Mouse (Mus musculus) neural tube, embryonic 11.5 days (tissue): Measurements from ENCODE around the gene Fau. TPM values are rescaled to one million over a fixed set of nuclear protein-coding genes. Genes with fewer than 3 reads are reported as not detected.

Experiments
- ATAC-seq: fragments of 200-750 bp; cut with Nextera tagmentation; 2 replicates; pipeline ENCODE4 v1.8.0; 2017; ENCODE audit warnings: moderate number of reproducible peaks, mild to moderate bottlenecking, moderate TSS enrichment, moderate library complexity; ENCODE audit not compliant: insufficient read depth, low FRiP score, low TSS enrichment
- DNase-seq: peaks from one replicate; pipeline ENCODE4 v3.0.0-alpha.2; 2015; ENCODE audit warnings: low spot score
- H3K27ac ChIP-seq: fragments of 300-500 bp; sonication (generic); 2 replicates; pipeline ENCODE4 v1.5.1; 2014; ENCODE audit warnings: low read depth, mild to moderate bottlenecking, low read length
- H3K27me3 ChIP-seq: fragments of 300-500 bp; sonication (generic); 2 replicates; pipeline ENCODE4 v1.6.1; 2014; ENCODE audit warnings: mild to moderate bottlenecking, low read length, mixed read lengths; ENCODE audit not compliant: control insufficient read depth, insufficient read depth
- H3K36me3 ChIP-seq: fragments of 300-500 bp; sonication (generic); 2 replicates; pipeline ENCODE4 v1.6.1; 2014; ENCODE audit warnings: mild to moderate bottlenecking, low read length, moderate library complexity, mixed read lengths; ENCODE audit not compliant: control insufficient read depth, insufficient read depth
- H3K4me1 ChIP-seq: fragments of 300-500 bp; sonication (generic); 2 replicates; pipeline ENCODE4 v1.6.1; 2014; ENCODE audit warnings: low read length, mixed read lengths; ENCODE audit not compliant: control insufficient read depth, insufficient read depth
- H3K4me2 ChIP-seq: fragments of 300-500 bp; sonication (generic); 2 replicates; pipeline ENCODE4 v1.6.1; 2014; ENCODE audit warnings: low read depth, mild to moderate bottlenecking, moderate library complexity
- H3K4me3 ChIP-seq: fragments of 300-500 bp; sonication (generic); 2 replicates; pipeline ENCODE4 v1.5.1; 2014; ENCODE audit warnings: low read depth, low read length
- H3K9ac ChIP-seq: fragments of 300-500 bp; sonication (generic); 2 replicates; pipeline ENCODE4 v1.6.1; 2014; ENCODE audit warnings: mild to moderate bottlenecking, low read length
- H3K9me3 ChIP-seq: fragments of 300-500 bp; sonication (generic); 2 replicates; pipeline ENCODE4 v1.6.1; 2016; ENCODE audit warnings: low read length; ENCODE audit not compliant: control insufficient read depth
- WGBS: fragments of 180-500 bp; shearing (Covaris S2); extraction: QIAGEN DNeasy Blood & Tissue Kit; methylation state at CpG from one replicate; pipeline ENCODE4 v1.1.7; 2014; 5-methylcytosine and 5-hydroxymethylcytosine counted together
- microRNA-seq: library from miRNA; unstranded; fragments of <30 nt; microRNA quantifications from one replicate; pipeline ENCODE4, GENCODE M21; 2016
- polyA plus RNA-seq: library from polyadenylated mRNA; unstranded; fragments of >200 nt; fragmentation: Nextera tagmentation; extraction: Ambion mirVana; gene quantifications from 2 replicates; pipeline ENCODE4 v1.2.1, GENCODE M21; 2014

Fau gene
- polyA plus RNA-seq, 1 experiment from 2014 or later = 790 TPM

- no peaks in the 10 kb centered on the region for H3K9me3 ChIP-seq
- no peaks in the 10 kb centered on the region for H3K4me1 ChIP-seq
- 62% methylated on average over 6 of the region's 6 CpGs for WGBS
- H3K9ac ChIP-seq = no peak overlapping the region
- H3K27me3 ChIP-seq = no peaks in the 10 kb centered on the region
- H3K27ac ChIP-seq = no peak overlapping the region
- no peaks in the 10 kb centered on the region for H3K36me3 ChIP-seq
- DNase-seq (no peak), ATAC-seq (no peak)
- H3K4me3 ChIP-seq = no peak overlapping the region
- no peak overlapping the region for H3K4me2 ChIP-seq
Measured at GRCm38 (mm10) chr19:6101186-6101585, 43.5 kb downstream of the Fau start.

DNA sequence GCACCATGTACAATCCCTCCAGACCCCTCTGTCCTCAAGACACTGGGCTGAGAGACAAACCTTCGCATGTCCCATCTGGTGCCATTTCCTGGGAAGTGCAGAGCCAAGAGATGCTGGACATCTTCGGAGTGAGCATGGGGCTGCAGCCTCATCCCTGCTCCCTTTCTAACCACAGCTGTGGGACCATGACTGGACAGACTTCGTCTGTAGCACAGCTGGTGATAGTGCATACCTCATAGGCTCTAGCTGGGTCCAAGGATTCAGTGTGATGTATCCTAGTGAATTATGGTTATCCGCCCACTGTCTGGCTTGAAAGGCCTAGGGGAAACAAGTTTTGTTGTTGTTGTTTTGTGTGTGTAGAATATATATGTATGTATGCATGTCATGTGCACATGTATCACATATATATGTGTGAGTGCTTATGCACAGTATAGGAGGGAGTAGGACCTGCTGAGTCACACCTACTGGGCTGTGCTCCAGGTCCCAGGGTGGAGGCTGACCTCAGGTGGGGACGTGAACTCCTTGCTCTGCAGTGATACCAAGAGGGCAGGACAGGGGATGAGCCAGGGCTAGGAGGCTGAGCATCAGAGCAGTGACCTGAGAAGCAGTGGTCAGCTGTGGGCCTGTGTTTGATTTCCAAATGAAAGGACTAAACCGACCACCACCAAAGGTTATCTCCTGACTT lies 44.7 kb downstream of the Fau start:
- H3K27me3 ChIP-seq = no peaks in the 10 kb centered on the region
- ATAC-seq (no peak), DNase-seq (no peak)
- no peak overlapping the region for H3K9ac ChIP-seq
- H3K36me3 ChIP-seq = no peaks in the 10 kb centered on the region
- H3K27ac ChIP-seq = no peak overlapping the region
- no peaks in the 10 kb centered on the region for H3K9me3 ChIP-seq
- no peak overlapping the region for H3K4me3 ChIP-seq
- WGBS = 76% methylated on average over 6 of the region's 6 CpGs
- no peaks in the 10 kb centered on the region for H3K4me1 ChIP-seq
- no peak overlapping the region for H3K4me2 ChIP-seq

DNA sequence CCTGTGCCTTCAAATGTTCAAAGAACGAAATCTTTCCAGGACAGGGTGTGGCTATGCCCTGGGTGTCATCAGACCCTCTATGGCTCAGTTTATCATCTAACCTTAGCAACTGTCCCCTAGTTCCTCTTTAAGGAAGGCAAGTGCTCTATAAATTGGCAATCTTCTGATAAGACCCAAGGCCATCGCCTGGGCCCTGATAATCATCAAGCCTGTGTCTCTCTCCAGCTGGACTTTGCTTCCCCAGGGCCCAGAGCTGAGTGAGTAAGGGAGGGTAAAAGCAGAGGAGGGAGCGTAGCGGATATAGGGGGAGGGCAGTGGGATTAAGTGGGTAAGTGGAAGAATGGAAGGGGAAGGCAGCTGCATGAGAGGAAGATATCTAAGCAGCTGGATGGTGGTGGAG lies 46.8 kb downstream of the Fau start:
- Histone ChIP-seq H3K27ac (no peak overlapping the region), H3K36me3 (no peaks in the 10 kb centered on the region), H3K4me1 (no peaks in the 10 kb centered on the region), H3K4me3 (no peak overlapping the region), H3K9ac (no peak overlapping the region), H3K4me2 (no peak overlapping the region), H3K9me3 (no peaks in the 10 kb centered on the region), H3K27me3 (no peaks in the 10 kb centered on the region)
- DNase-seq = no peak
- WGBS = 96% methylated on average over 4 of the region's 4 CpGs
- no peak for ATAC-seq

DNA sequence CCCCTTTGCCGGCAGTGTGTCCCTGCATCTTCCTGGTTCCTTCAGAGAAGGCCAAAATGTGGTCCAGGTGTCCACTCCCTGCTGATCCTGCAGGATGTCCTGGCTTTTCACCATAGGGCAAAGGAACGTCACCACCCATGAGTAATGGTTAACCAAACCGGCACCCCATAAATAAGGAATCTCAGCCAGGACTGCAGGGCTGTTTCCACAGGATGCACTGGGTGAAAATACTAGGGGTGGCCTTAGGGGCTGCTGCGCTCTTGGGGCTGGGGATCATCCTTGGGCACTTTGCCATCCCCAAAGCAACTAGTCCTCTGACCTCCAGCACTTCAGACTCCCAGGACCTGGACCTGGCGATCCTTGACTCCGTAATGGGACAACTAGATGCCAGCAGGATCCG lies 47.9 kb downstream of the Fau start, which contains the start of gene Naaladl1:
Gene Naaladl1 (plus strand): TSS at position 197 of the 400 bp plus-strand sequence.
- Histone ChIP-seq H3K27ac (no peak within 1 kb of the TSS), H3K9me3 (no peaks in the 10 kb centered on the region), H3K9ac (peak within 1 kb of the TSS; percentile 22; the same call in 1 of the 2 replicates), H3K27me3 (no peaks in the 10 kb centered on the region), H3K4me2 (no peak within 1 kb of the TSS), H3K4me3 (no peak within 1 kb of the TSS), H3K36me3 (no peaks in the 10 kb centered on the region), H3K4me1 (no peaks in the 10 kb centered on the region)
- DNase-seq = no peak
- 85% methylated on average over 7 of the region's 7 CpGs for WGBS
- no peak for ATAC-seq

Small RNA genes within 50 kb of the gene (microRNA-seq; reads per million reads assigned to microRNA genes)
- gene Mir6988 = 1.8 reads per million

Other genes with a start within 250 kb of the Fau start
- 19.9 and 20.7 TPM in 2 replicates for gene Frmd8, start 182.6 kb upstream of the Fau start, polyA plus RNA-seq
- gene Slc25a45, start 180.0 kb upstream of the Fau start, polyA plus RNA-seq = 0.74 and 1.7 TPM in 2 replicates
- 5.7 and 6.6 TPM in 2 replicates for gene Tigd3, start 163.7 kb upstream of the Fau start, polyA plus RNA-seq
- 195 and 225 TPM in 2 replicates for gene Dpf2, start 144.8 kb upstream of the Fau start, polyA plus RNA-seq
- gene Cdc42ep2, start 133.0 kb upstream of the Fau start, polyA plus RNA-seq = 3.9 and 4.0 TPM in 2 replicates
- 75.2 and 79.9 TPM in 2 replicates for gene Pola2, start 93.6 kb upstream of the Fau start, polyA plus RNA-seq
- not detected in 2 replicates for gene Slc22a20, start 71.7 kb upstream of the Fau start, polyA plus RNA-seq
- 3.4 and 4.4 TPM in 2 replicates for gene Capn1, start 41.9 kb upstream of the Fau start, polyA plus RNA-seq
- 34.4 and 36.7 TPM in 2 replicates for gene Syvn1, start 11.3 kb upstream of the Fau start, polyA plus RNA-seq
- 81.9 and 84.8 TPM in 2 replicates for gene Mrpl49, start 59 bp upstream of the Fau start, polyA plus RNA-seq
- gene Znhit2, start 3.3 kb downstream of the Fau start, polyA plus RNA-seq = 36.7 and 40.0 TPM in 2 replicates
- 39.6 and 42.9 TPM in 2 replicates for gene Tm7sf2, start 10.5 kb downstream of the Fau start, polyA plus RNA-seq
- gene Vps51, start 19.4 kb downstream of the Fau start, polyA plus RNA-seq = 59.1 and 61.2 TPM in 2 replicates
- not detected in 2 replicates for gene Tmem262, start 22.2 kb downstream of the Fau start, polyA plus RNA-seq
- 0.88 and 1.3 TPM in 2 replicates for gene Gm28374, start 24.4 kb downstream of the Fau start, polyA plus RNA-seq
- gene Zfpl1, start 27.1 kb downstream of the Fau start, polyA plus RNA-seq = 74.3 and 76.8 TPM in 2 replicates
- gene Cdca5, start 27.1 kb downstream of the Fau start, polyA plus RNA-seq = 46.0 and 48.4 TPM in 2 replicates
- gene AC131692.1, start 36.6 kb downstream of the Fau start, polyA plus RNA-seq = not detected in 2 replicates
- 0.53 and 0.77 TPM in 2 replicates for gene Naaladl1, start 47.9 kb downstream of the Fau start, polyA plus RNA-seq
- gene Sac3d1, start 60.8 kb downstream of the Fau start, polyA plus RNA-seq = 62.6 and 66.1 TPM in 2 replicates
- gene Snx15, start 70.5 kb downstream of the Fau start, polyA plus RNA-seq = 34.5 and 36.9 TPM in 2 replicates
- gene Batf2, start 83.1 kb downstream of the Fau start, polyA plus RNA-seq = not detected in 2 replicates
- gene Arl2, start 83.7 kb downstream of the Fau start, polyA plus RNA-seq = 82.6 and 95.1 TPM in 2 replicates
- not detected in 2 replicates for gene Majin, start 126.5 kb downstream of the Fau start, polyA plus RNA-seq
- 0.44 and 0.87 TPM in 2 replicates for gene Gpha2, start 168.5 kb downstream of the Fau start, polyA plus RNA-seq
- gene Ppp2r5b, start 178.0 kb downstream of the Fau start, polyA plus RNA-seq = 47.4 and 61.2 TPM in 2 replicates
- gene Atg2a, start 183.8 kb downstream of the Fau start, polyA plus RNA-seq = 13.3 and 13.8 TPM in 2 replicates
- gene Ehd1, start 218.9 kb downstream of the Fau start, polyA plus RNA-seq = 71.9 and 82.2 TPM in 2 replicates
- 0.42 and 0.58 TPM in 2 replicates for gene Cdc42bpg, start 248.6 kb downstream of the Fau start, polyA plus RNA-seq